Mouse (Mus musculus): ENCODE data around the gene Mrpl58. TPM values are rescaled to one million over a fixed set of nuclear protein-coding genes. Genes with fewer than 3 reads are reported as not detected.
"Not testable (repeated sequence)": the region's sequence is repeated elsewhere in the genome, so short reads cannot be mapped to it uniquely, and the experiment has no call there.

Mrpl58 gene
- total RNA-seq, 2 experiments from 2014 or later = 115 to 119 TPM

DNA sequence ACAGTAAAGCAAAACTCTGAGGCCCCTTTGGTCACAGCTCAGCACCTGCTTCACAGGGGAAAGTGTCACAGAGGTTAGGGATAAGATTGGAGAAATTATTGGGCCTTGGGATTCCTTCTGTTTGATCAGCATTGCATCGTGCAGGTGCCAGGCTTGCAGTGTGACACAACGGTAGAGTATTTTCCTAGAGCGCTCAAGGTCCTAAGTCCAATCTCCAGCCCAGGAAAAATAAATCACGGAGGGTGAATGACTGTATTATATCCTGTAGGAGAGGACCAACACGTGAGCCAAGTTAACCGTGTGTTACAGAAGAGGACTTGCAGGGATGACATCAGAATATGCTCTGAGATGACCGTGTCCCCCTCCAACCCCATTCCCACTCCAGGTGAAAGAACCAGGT, 46.6 kb downstream of the Mrpl58 start:
- DNase-seq (ENCODE audit: low spot score in 2 of 2) = no peak
- intact Hi-C loops (cut with DNase I) = no loop called here

DNA sequence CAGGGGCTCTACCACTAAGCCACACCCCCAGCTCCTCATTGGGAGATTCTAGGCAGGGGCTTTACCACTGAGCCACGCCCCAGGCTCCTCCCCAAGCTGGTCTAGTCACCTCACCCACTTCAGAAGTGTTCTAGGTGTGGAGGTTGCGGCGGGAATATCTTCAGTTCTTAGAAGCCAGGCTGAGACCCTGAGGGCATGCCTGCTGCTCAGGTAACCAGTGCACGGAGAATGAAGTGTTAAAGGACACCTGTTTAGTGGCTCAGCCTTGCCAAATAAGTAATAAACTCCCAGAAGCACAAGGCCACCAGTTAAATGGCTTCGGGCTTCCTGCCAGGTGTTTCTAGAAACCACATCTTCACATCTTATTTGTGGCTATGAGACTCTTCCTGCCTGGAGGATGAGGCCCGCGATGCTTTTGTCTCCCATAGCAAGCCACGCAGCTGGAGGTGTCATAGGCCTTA, 48.3 kb downstream of the Mrpl58 start:
- no peak for DNase-seq (ENCODE audit: low spot score in 2 of 2)
- intact Hi-C loops (cut with DNase I) = no loop called here

DNA sequence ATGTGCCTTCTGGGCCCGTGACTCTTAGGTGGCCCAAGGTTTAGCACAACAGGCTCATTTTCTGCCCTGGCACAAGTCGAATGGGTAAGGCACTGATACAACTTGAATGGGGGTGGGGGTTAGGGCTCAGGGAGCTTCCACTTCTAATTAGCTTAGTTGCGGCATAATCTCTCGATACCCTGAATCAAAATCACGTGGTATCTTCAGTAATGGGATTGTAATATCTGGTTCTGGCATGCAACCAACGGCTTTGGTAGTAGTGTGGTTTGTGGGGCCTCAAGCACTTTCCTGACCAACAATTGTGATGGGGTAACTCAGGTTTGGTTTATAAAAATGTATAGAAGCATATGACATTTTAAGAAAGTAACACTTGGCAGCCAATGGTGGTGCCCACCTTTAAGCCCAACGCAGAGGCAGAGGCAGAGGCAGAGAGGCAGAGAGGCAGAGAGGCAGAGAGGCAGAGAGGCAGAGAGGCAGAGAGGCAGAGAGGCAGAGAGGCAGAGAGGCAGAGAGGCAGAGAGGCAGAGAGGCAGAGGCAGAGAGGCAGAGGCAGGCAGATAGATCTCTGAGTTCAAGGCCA, 48.8 kb downstream of the Mrpl58 start:
- intact Hi-C loops (cut with DNase I) = no loop called here
- DNase-seq (ENCODE audit: low spot score in 2 of 2) = no peak

DNA sequence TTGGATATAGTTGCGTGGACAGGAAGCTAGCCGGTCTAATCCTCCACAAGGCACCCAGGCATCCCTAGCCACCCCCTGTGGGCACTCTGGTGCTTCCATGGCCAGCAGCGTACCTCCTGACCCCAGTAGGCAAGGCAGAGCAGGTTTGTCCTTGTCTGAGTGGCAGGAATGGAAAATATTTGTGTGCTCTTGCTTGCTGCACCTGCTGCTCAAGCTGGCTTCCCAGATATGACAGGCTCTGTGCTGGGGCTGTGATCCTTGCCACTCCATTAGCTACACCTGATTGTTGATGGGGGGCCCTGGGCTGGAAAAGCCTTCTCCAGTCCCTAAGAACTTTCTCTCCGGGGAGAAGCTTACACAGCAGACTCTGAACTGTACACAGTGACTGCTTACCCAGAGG, 49.8 kb downstream of the Mrpl58 start:
- DNase-seq (ENCODE audit: low spot score in 2 of 2) = no peak
- intact Hi-C loops (cut with DNase I) = no loop called here

DNA sequence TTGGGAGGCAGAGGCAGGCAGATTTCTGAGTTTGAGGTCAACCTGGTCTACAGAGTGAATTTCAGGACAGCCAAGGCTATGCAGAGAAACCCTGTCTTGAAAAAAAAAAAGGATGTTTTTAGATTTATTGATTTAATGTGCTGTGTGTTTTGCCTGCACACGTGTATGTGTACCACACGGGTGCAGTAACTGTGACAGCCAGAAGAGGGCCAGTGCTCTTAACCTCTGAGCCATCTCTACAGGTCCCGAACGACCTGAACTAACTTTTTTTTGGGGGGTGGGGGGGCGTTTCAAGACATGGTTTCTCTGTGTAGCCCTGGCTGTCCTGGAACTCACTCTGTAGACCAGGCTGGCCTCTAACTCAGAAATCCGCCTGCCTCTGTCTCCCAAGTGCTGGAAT, 51.3 kb downstream of the Mrpl58 start:
- not testable (repeated sequence) for DNase-seq (ENCODE audit: low spot score in 2 of 2)

DNA sequence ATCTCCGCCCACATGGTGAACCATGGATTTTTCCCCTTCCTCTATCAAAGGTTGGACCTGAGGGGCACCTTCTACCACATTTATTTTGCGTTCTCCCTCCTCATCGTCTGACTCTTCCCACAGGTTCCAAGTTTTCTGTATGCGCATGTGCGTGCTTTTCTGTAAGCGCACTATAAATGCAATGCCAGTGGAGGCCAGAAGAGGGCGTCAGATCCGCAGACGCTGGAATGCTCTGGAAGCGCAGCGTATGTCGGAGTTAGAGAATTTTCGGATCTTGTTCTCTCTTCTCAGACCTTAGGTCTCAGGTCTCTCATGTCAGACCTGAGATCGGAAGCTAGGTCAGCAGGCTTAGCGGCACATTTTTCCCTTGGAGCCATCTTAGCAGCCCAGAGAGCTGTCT, 52.1 kb downstream of the Mrpl58 start:
- intact Hi-C loops (cut with DNase I) = no loop called here
- no peak for DNase-seq (ENCODE audit: low spot score in 2 of 2)

More for the DNA sequence above, 51.3 kb downstream of the Mrpl58 start:
- intact Hi-C loops (cut with DNase I) = not testable (repeated sequence)

DNA sequence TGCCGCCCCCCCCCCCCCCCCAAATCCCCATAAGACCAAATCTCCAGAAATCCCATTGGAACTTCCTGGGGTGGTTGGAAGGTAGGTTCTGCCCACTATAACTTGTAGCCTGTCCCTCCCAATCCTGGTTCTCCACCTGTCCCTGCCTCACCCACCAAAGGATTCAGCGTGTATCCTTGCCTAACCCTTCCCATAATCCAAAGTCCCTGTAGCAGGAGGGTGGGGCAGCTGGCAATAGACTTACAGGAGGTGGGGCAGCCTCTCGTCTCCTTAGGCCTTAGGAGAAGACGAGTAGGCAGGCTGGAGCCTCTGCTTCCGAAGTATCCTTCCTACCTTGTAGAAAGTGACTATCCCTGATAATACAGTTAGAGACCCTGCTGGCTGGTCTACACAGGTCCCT, 52.6 kb downstream of the Mrpl58 start:
- intact Hi-C loops (cut with DNase I) = no loop called here

DNA sequence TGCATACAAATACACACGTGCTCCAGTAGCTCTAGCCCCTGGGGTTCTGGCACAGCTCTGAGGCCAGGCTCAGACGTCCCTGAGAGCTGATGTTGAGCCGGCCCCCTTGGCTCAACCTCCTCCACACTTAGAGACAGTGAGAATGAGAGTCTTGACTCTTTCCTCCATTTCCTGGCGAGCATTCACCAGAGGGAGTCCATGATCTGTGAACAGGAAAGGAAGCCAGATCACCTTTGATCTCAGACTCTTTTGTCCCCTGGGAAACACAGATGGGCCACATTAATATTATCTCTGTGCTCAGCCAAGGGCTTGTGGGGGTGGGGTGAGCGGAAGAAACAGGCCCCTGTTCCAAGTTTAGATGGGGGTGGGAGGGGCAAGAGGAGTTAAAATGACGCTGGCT, 53.9 kb downstream of the Mrpl58 start:
- no peak for DNase-seq (ENCODE audit: low spot score in 2 of 2)
- intact Hi-C loops (cut with DNase I) = no loop called here

More for the DNA sequence above, 52.6 kb downstream of the Mrpl58 start:
- DNase-seq (ENCODE audit: low spot score in 2 of 2) = no peak

DNA sequence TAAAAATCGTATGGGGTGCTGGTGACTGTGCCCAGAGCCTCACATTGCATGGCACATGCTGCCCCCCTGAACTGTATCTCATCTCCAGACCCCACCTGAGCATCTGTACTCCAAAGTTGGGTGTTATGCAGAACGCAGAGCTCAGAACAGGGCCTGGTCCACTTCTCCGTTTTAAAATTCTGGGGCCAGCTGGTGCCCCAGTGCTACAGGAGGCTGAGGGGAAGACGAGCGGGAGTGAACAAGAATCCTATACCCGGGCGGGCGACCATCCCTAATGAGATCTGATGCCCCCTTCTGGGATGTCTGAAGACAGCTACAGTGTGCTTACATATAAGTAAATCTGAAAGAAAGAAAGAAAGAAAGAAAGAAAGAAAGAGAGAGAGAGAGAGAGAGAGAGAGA, 57.4 kb downstream of the Mrpl58 start:
- intact Hi-C loops (cut with DNase I) = no loop called here
- DNase-seq (ENCODE audit: low spot score in 2 of 2) = no peak

DNA sequence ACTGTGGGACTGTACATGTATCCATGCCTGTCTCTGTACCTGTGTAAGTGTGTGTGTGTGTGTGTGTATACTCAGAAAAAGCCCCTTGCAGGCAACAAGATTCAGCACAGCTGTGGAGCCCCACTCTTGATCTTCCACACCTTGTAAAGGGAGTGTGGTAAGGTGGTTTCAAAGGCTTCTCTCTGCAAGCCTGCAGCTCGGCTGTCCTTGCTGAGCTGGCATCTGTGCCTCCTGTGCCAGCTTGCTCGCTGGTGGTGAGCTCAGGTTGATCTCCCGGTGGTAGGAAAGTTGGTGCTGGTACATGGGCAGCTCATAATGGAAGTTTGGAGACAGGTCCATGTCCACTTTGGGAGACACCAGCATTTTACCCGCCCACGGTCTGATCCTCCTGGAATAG, 58.3 kb downstream of the Mrpl58 start:
- intact Hi-C loops (cut with DNase I) = no loop called here
- no peak for DNase-seq (ENCODE audit: low spot score in 2 of 2)

Small RNA genes lying within 50 kb of the gene (microRNA-seq; reads per million reads assigned to microRNA genes)
- not detected for gene Mir3968

Other genes starting within 250 kb of the Mrpl58 start
- 10 to 100 TPM; 76.4 to 82.8 TPM for gene Slc9a3r1, start 240.4 kb upstream of the Mrpl58 start, total RNA-seq (2021)
- 10 to 100 TPM; 14.2 to 15.4 TPM for gene Tmem104, start 216.3 kb upstream of the Mrpl58 start, total RNA-seq (2021)
- 10 to 100 TPM; 25.2 to 30.1 TPM for gene Nat9, start 215.9 kb upstream of the Mrpl58 start, total RNA-seq (2021)
- 10 to 100 TPM; 38.6 to 42.5 TPM for gene Grin2c, start 136.5 kb upstream of the Mrpl58 start, total RNA-seq (2021)
- 10 to 100 TPM; 14.2 to 22.5 TPM for gene Fdxr, start 126.7 kb upstream of the Mrpl58 start, total RNA-seq (2021)
- 10 to 100 TPM; 12.7 to 13.0 TPM for gene Fads6, start 106.1 kb upstream of the Mrpl58 start, total RNA-seq (2021)
- 1 to 10 TPM; 1.1 to 2.1 TPM for gene Otop2, start 96.6 kb upstream of the Mrpl58 start, total RNA-seq (2021)
- under 1 TPM; 0.39 to 0.49 TPM for gene Ush1g, start 81.7 kb upstream of the Mrpl58 start, total RNA-seq (2021)
- gene Otop3, start 69.0 kb upstream of the Mrpl58 start, total RNA-seq (2021) = under 1 TPM in 1 of 2 experiments, not detected in 1; 0.12 TPM
- gene Hid1, start 36.0 kb upstream of the Mrpl58 start, total RNA-seq (2021) = 100 to 1,000 TPM; 106 to 107 TPM
- 10 to 100 TPM; 20.6 to 23.1 TPM for gene Cdr2l, start 21.8 kb upstream of the Mrpl58 start, total RNA-seq (2021)
- 100 to 1,000 TPM; 417 to 474 TPM for gene Atp5h, start 16.2 kb downstream of the Mrpl58 start, total RNA-seq (2021)
- 10 to 100 TPM; 72.0 to 79.2 TPM for gene Kctd2, start 16.4 kb downstream of the Mrpl58 start, total RNA-seq (2021)
- gene Trim80, start 36.8 kb downstream of the Mrpl58 start, total RNA-seq (2021) = not detected
- gene Slc16a5, start 58.7 kb downstream of the Mrpl58 start, total RNA-seq (2021) = not detected
- 10 to 100 TPM; 13.0 to 13.5 TPM for gene Armc7, start 71.9 kb downstream of the Mrpl58 start, total RNA-seq (2021)
- 10 to 100 TPM; 61.0 to 69.8 TPM for gene Nt5c, start 88.1 kb downstream of the Mrpl58 start, total RNA-seq (2021)
- gene Jpt1, start 110.6 kb downstream of the Mrpl58 start, total RNA-seq (2021) = 100 to 1,000 TPM; 143 to 159 TPM
- gene Sumo2, start 132.5 kb downstream of the Mrpl58 start, total RNA-seq (2021) = 100 to 1,000 TPM; 291 to 294 TPM
- 10 to 100 TPM; 41.6 to 49.9 TPM for gene Nup85, start 160.7 kb downstream of the Mrpl58 start, total RNA-seq (2021)
- gene Mrps7, start 200.2 kb downstream of the Mrpl58 start, total RNA-seq (2021) = 10 to 100 TPM; 49.8 to 57.9 TPM
- gene Gga3, start 200.3 kb downstream of the Mrpl58 start, total RNA-seq (2021) = 10 to 100 TPM; 70.2 to 74.3 TPM
- 10 to 100 TPM; 15.1 to 18.1 TPM for gene Mif4gd, start 209.2 kb downstream of the Mrpl58 start, total RNA-seq (2021)
- gene Slc25a19, start 224.5 kb downstream of the Mrpl58 start, total RNA-seq (2021) = 10 to 100 TPM; 56.8 to 60.1 TPM

Data from left cerebral cortex, postnatal 36 days (tissue).